Mouse (Mus musculus) right cerebral cortex, postnatal 4 days (tissue): Measurements from ENCODE around the gene Trim38.
"Not testable (repeated sequence)": the region's sequence is repeated elsewhere in the genome, so short reads cannot be mapped to it uniquely, and the experiment has no call there.

Experiments
- DNase-seq: peaks from one replicate; pipeline ENCODE4 v3.0.0-alpha.2; 2022

Gene Trim38

DNA sequence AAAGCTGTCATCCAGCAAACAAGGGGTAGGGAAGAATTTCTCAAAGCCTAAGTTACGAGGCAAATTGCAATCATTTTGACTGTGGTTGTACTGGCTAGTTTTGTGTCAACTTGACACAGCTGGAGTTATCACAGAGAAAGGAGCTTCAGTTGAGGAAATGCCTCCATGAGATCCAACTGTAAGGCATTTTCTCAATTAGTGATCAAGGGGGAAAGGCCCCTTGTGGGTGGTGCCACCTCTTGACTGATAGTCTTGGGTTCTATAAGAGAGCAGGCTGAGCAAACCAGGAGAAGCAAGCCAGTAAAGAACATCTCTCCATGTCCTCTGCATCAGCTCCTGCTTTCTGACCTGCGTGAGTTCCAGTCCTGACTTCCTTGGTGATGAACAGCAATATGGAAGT is at the start of gene Trim38:
Gene Trim38 (plus strand): TSS at position 301 of the 400 bp plus-strand sequence.
- DNase-seq = not testable (repeated sequence)

DNA sequence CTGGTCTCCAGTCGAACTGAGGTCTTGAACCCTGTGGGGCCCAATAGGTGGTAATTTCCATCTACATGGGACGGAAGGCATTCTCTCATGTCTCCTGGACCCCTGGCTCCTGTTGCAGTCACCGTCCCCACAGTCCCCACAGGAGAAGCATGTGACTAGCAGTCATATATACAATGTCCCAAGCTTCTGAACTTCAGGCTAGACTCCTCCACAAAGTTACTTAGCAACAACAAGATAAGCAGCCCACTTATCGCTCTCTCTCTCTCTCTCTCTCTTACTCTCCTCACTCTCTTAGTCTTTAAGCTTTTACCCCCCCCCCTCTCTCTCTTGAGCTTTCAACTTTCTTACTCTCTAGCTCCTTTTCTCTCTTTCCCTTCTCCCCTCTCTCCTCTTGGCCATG is 45.5 kb upstream of the Trim38 start:
- no peak for DNase-seq

DNA sequence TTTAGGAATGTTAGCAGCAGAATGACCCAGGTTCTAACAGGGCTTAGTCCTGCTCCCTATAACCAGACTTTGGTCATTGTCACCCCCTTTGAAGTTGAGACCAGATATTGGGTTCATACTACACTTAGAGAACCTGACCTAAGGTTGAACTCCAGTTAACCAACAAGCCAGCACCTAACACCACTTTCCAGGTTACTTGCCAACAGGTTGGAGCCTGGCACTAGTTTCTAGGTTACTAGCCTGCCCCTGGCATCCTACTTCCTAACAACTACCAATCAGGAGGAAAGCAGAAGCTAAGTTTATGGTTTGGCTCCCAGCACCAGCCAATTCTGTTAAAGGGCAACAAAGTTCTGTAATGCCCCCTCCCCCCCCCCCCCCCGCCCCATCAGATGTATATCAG is 44.5 kb upstream of the Trim38 start:
- DNase-seq = no peak

DNA sequence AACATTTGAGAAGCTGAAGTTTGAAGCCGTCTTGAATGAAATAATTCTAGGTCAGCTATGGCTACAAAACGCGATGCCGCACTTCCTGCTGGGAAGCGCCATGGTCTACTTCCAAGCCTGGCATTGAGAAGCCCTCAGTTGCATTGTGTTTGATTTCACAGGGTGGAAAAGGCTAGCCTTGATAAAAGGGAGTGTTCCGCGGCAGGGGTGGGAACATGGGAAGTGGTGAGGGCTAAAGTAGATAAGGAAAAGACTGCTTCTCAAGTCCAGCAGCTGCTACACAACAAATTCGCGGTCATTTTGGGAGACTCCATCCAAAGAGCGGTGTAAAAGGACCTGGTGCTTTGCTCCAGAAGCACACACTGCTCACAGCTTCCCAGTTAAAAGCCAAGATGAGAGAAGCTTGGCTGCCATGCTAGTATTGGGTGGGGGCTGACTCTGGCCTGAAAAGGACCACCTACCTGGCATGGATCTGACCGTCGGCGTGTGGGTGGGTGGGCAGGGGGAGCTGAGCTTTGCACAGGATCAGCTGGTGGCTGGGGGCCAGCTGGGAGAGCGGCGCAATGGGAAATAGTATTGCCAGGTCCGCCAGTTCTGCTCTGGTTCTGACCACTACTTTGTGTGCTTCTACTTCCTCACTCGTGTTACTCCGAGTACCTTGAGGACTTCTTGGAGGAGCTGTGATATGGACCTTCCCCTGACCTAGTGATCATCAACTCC is 41.1 kb upstream of the Trim38 start:
- no peak for DNase-seq

DNA sequence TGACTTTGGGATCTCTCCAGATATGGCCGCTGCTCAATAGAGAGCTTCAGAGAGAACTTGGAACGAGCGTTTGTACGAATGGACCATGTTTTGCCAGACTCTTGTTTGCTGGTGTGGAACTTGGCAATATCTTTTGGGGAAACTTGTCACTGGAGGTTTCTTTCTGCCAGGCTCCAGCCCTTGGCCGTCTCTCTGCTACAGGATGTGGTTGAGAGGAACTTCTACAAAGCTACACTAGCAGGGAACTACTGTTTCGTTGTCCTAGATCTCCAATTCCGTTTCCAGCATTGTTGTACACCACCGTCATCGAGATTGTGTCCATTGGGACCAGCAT is 40.6 kb upstream of the Trim38 start:
- DNase-seq = no peak

GRCm38 (mm10) chr13:23729706-23730105 is 40.0 kb upstream of the Trim38 start:
- no peak for DNase-seq

DNA sequence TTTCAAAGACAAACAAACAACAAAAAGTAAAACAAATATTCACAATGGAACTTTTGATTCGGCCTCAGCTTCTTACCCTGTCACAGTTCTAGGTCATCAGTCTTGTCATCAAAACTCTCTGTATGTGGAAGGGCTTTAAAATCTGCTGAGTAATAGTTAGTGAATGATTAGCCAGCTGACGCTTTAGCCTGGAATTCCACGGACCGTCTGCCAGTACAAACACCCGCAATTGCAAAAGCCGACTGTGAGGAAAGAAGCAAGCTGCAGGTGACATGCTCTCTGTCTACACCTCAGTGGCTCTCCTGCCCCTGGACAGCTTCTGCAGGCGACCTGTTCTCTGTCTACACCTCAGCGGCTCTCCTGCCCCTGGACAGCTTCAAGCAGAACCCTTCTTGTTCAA is 39.2 kb upstream of the Trim38 start:
- DNase-seq = no peak

DNA sequence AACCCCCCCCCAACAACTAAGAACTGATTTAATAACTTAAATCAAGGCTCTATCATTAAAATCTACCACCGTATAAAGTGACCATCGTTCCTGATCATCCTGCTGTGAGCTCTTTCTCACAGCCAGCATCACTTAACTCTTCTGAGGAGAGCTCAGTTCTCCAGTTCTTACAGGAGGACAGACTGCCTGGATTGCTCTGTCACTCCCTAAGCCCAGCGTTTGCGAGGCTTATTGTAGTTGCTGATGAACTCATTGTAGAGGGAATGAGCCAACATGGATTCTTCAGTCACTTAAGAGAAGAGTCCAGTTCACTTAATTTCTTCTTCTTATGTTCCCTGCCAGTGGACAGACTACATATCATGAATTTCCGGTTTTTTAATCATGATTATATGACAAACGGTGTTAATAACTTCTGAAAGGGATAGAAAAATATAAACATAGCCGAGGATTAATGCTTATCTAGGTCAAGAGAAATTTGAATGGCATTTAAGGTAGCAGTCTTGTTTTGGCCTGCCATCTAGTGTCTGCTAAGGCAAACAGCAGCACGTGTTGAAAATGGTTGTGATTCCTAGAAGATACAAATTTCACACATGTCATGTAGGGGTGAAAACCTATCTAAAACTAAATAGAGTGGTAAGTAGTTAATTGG is 37.4 kb upstream of the Trim38 start:
- no peak for DNase-seq

- no peak for DNase-seq
Observed at GRCm38 (mm10) chr13:23737091-23737490, 32.6 kb upstream of the Trim38 start.

GRCm38 (mm10) chr13:23738041-23738440 is 31.7 kb upstream of the Trim38 start:
- DNase-seq = no peak

DNA sequence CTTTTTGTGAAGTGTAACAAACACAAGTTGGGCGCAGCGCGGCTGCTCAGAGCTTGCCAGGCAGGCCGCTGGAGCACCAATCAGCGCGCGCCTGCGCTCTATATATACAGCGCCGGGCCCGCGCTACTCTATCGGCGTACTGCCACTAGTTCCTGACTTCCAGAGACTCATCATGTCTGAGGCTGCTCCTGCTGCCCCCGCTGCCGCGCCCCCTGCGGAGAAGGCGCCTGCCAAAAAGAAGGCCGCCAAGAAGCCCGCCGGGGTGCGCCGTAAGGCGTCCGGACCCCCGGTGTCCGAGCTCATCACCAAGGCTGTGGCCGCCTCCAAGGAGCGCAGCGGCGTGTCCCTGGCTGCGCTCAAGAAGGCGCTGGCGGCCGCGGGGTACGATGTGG is 31.0 kb upstream of the Trim38 start, which contains the start of gene Hist1h1c:
Gene Hist1h1c (plus strand): TSS at position 132 of the 392 bp plus-strand sequence.
- peak; percentile 84 for DNase-seq

DNA sequence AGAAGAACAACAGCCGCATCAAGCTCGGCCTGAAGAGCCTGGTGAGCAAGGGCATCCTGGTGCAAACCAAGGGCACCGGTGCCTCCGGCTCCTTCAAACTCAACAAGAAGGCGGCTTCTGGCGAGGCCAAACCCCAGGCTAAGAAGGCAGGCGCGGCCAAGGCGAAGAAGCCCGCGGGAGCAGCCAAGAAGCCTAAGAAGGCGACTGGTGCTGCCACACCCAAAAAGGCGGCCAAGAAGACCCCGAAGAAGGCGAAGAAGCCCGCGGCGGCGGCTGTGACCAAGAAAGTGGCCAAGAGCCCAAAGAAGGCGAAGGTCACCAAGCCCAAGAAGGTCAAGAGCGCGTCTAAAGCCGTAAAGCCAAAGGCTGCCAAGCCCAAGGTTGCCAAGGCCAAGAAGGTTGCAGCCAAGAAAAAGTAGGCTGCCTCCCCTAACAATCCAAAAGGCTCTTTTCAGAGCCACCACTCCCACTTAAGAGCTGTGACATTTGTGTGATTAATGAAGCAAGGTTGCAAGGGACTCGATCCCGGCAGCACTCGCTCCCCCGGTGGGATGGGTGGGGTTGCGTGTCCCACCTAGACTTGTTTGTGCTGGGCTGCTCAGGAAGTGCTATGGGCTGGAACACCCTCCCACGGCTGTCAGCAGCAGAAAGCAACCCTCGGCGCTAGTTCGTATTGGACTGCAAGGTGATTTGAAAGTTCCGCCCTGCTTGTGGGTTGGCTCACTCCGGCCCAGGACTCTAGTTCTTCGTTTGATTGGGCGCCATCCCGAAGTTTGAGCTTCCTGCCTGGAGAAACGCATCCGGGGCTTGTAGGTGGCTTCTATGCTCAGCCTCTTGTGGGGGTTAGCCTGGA is 30.4 kb upstream of the Trim38 start:
- peak; percentile 83 for DNase-seq

DNA sequence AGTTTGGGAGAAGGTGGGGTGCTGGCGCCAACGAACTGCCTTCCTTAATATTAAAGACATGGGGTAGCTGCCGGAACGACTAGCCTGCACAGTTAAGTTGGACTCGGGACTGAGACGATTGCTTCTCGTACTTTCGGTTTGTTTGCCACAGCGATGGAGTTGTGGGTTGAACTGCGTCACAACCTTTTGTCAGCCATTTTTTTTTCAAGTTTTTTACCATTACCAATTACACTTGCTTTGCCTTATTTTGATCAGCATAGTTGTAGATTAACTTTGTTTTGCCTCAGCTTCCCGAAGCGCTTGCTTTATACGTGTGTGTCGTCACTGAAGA is 29.8 kb upstream of the Trim38 start:
- DNase-seq = no peak

GRCm38 (mm10) chr13:23740256-23740840 is 29.4 kb upstream of the Trim38 start:
- DNase-seq = no peak

DNA sequence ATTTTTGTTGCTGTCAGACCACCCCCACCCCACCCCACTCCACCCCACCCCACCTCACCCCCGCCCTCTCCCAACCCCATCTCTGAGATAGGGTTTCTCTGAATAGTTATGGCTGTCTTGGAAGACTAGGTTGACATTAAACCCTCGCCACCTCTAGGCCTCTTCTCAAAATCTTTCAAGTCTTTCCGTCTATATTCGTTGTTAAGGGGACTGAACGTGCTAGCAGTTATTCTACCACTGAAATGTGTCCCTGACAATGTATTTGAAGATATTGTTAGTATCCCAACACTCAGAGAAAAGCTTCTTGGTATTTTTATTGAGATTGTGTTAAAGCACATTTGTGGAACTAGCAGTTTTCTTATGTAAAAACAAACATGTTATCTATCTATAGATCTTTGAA is 28.8 kb upstream of the Trim38 start:
- DNase-seq = no peak

- no peak for DNase-seq
Observed at GRCm38 (mm10) chr13:23742007-23742406, 27.7 kb upstream of the Trim38 start.

DNA sequence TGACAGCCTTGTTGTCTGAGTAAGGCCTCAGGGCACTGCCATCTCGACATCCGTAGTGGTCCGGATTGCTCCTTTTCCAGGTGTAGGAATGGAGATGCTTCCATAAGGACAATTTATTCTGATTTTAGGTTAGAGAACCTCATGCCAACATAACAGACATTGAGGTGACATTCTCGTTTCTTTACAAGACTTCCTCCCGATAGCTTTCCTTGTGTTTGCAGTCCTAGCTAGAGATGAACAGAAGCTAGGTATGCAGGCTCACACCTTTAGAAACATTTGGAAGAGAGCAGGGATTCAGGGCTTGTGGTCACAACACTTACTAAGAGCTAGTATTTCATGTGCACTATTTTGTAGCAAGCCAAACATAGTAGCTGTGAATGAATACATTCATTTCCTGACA is 26.5 kb upstream of the Trim38 start:
- no peak for DNase-seq

DNA sequence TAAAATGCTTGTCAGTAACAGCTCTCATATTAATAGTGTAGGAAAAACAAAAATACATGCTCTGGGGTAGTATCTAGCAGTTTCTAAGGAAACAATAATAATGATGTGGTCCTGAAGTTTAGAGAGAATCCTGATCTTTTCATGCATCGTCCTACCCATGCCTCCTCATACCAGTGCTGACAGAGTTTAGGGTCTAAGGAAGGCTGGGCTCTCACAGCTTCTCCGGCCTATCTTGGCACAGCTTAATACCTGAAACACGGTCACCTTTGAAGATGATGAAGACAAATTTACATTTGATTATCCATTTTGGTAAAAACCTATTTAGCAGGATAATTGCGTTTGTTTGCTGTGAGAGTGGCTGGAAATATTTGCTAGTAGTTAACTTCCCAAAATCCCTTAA is 25.8 kb upstream of the Trim38 start:
- no peak for DNase-seq

DNA sequence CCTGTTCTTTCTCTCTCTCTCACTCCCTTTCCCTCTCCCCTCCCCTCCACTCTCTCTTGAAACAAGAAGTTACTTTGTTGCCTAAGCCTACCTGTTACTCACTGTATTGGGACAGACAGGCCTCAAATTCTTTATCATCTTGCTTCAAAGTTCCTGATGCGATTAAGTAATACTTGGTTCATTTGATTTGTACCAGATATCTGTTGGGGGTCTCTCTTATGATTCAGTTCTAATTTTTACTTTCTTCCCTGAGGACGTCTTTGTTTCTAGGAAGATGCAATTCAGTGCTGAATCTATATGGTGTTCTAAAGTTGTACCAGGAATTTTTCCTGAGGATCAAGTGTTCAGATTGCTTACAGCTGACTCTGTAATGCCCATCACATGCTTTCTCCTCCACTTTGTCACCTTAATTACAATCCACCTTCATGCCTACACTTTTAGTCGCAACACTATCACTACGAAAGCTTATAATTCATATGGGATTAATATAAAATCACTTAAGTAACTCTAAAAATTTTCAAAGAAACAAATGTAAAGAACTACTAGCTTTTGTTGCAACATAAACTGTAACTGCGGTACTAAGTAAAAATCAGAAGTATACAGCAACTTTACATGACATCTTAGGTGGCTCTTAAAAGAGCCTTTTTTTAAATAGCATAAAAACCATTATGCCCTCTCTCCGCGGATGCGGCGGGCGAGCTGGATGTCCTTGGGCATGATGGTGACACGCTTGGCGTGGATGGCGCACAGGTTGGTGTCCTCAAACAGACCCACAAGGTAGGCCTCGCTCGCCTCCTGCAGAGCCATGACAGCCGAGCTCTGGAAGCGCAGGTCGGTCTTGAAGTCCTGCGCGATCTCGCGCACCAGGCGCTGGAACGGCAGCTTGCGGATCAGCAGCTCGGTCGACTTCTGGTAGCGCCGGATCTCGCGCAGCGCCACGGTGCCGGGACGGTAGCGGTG is 25.0 kb upstream of the Trim38 start:
- DNase-seq = no peak

GRCm38 (mm10) chr13:23745381-23746161 is 24.1 kb upstream of the Trim38 start, which contains the start of gene Hist1h3c:
Gene Hist1h3c (minus strand): TSS chr13:23745602.
- DNase-seq = peak; percentile 87
